Mouse (Mus musculus) limb, embryonic 11.5 days (tissue): Measurements from ENCODE around the gene Parvb. TPM values are rescaled to one million over a fixed set of nuclear protein-coding genes. Genes with fewer than 3 reads are reported as not detected.

Experiments
- ATAC-seq: fragments of 200-750 bp; cut with Nextera tagmentation; 2 replicates; pipeline ENCODE4 v1.8.0; 2017; ENCODE audit warnings: low read depth; ENCODE audit not compliant: insufficient number of reproducible peaks, low FRiP score, low TSS enrichment
- DNase-seq: peaks from one replicate; pipeline ENCODE4 v3.0.0-alpha.2; 2015; ENCODE audit warnings: low spot score
- H3K27ac ChIP-seq: fragments of 300-500 bp; sonication (generic); replicated peaks from 2 replicates; pipeline ENCODE4 v1.5.1; 2014; ENCODE audit warnings: low read depth, mild to moderate bottlenecking, low read length
- H3K27me3 ChIP-seq: fragments of 300-500 bp; sonication (generic); 2 replicates; pipeline ENCODE4 v1.6.1; 2014; ENCODE audit warnings: mild to moderate bottlenecking, low read length, mixed read lengths; ENCODE audit not compliant: control insufficient read depth, insufficient read depth
- H3K36me3 ChIP-seq: fragments of 300-500 bp; sonication (generic); 2 replicates; pipeline ENCODE4 v1.6.1; 2014; ENCODE audit warnings: mild to moderate bottlenecking, low read length, moderate library complexity, mixed read lengths; ENCODE audit not compliant: control insufficient read depth, insufficient read depth
- H3K4me1 ChIP-seq: fragments of 300-500 bp; sonication (generic); 2 replicates; pipeline ENCODE4 v1.6.1; 2014; ENCODE audit warnings: low read length, mixed read lengths; ENCODE audit not compliant: control insufficient read depth, insufficient read depth
- H3K4me2 ChIP-seq: fragments of 300-500 bp; sonication (generic); 2 replicates; pipeline ENCODE4 v1.6.1; 2014; ENCODE audit warnings: low read depth, mild to moderate bottlenecking, moderate library complexity; ENCODE audit not compliant: severe bottlenecking
- H3K4me3 ChIP-seq: fragments of 300-500 bp; sonication (generic); 2 replicates; pipeline ENCODE4 v1.5.1; 2014; ENCODE audit warnings: low read depth, low read length
- H3K9ac ChIP-seq: fragments of 300-500 bp; sonication (generic); 2 replicates; pipeline ENCODE4 v1.6.1; 2014; ENCODE audit warnings: mild to moderate bottlenecking, low read length
- H3K9me3 ChIP-seq: fragments of 300-500 bp; sonication (generic); 2 replicates; pipeline ENCODE4 v1.6.1; 2016; ENCODE audit warnings: low read length; ENCODE audit not compliant: control insufficient read depth
- WGBS: fragments of 180-500 bp; shearing (Covaris S2); extraction: QIAGEN DNeasy Blood & Tissue Kit; methylation state at CpG from one replicate; pipeline ENCODE4 v1.1.7; 2014; 5-methylcytosine and 5-hydroxymethylcytosine counted together
- polyA plus RNA-seq: library from polyadenylated mRNA; unstranded; fragments of >200 nt; fragmentation: Nextera tagmentation; extraction: Ambion mirVana; gene quantifications from 2 replicates; pipeline ENCODE4 v1.2.1, GENCODE M21; 2014

The Parvb gene
- polyA plus RNA-seq, 1 experiment from 2014 or later = 9.4 TPM

DNA sequence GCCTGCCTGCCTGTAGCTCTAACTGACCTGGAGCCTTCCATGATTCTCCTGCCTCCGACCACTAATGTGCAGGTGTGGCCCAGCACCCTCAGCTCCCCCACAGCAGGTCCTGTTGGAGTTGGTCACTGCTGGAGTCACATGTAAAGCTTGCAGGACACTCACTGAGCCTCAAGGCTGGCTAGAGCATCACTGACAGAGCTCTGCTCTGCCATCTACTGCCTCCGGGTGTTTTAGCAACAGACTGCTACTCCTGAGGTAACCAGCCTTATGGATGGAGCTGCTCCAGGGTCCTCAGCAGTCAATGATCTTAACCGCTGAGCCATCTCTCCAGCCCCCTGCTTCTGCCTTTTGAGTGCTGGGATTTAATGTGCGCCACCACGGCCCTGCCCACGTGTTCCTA lies 8.4 kb upstream of the Parvb start:
- ATAC-seq = no peak
- Histone ChIP-seq H3K9ac (0 out of 2 replicates have a peak overlapping the region, but pooled peaks have one; percentile 12), H3K36me3 (no peaks in the 10 kb centered on the region), H3K27me3 (no peaks in the 10 kb centered on the region), H3K9me3 (no peaks in the 10 kb centered on the region), H3K4me1 (peaks cover 25% of the 10 kb centered on the region), H3K27ac (no peak overlapping the region), H3K4me3 (no peak overlapping the region), H3K4me2 (no peak overlapping the region)
- peak; percentile 48 for DNase-seq
- WGBS = 23% methylated on average over 6 of the region's 6 CpGs

DNA sequence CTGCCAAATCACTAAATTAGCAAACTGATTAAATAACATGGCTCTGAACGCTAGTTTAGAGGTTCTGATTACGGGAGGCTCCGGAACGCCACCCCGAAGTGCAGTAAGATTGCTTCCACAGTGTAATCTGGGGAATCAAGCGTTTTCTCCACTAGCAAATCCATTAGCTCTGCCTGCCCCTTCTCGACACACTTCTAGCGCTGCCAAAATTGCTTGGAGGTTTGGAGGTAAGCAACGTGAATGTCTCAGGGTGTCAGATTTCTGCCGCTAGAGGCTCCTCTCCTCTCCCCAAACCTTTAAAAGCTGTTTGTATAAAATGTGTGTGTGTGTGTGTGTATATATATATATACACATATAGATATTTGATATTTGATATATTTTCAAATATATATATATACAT lies 7.1 kb upstream of the Parvb start:
- 45% methylated on average over 10 of the region's 10 CpGs for WGBS
- DNase-seq = peak; percentile 30

GRCm38 (mm10) chr15:84226918-84227317 lies 4.9 kb upstream of the Parvb start:
- no peak overlapping the region for H3K27ac ChIP-seq
- H3K9ac ChIP-seq = no peak overlapping the region
- no peaks in the 10 kb centered on the region for H3K27me3 ChIP-seq
- ATAC-seq (no peak), DNase-seq (no peak)
- H3K4me1 ChIP-seq = peaks cover 23% of the 10 kb centered on the region
- no peak overlapping the region for H3K4me3 ChIP-seq
- H3K9me3 ChIP-seq = no peaks in the 10 kb centered on the region
- WGBS = 84% methylated on average over 15 of the region's 15 CpGs
- H3K4me2 ChIP-seq = no peak overlapping the region
- no peaks in the 10 kb centered on the region for H3K36me3 ChIP-seq

More for the DNA sequence above, 7.1 kb upstream of the Parvb start:
- no peak overlapping the region for H3K27ac ChIP-seq
- H3K27me3 ChIP-seq = no peaks in the 10 kb centered on the region
- no peaks in the 10 kb centered on the region for H3K9me3 ChIP-seq
- no peak overlapping the region for H3K4me3 ChIP-seq
- H3K36me3 ChIP-seq = no peaks in the 10 kb centered on the region
- peaks cover 12% of the 10 kb centered on the region; the same call in 1 of the 2 replicates for H3K4me1 ChIP-seq
- H3K9ac ChIP-seq = no peak overlapping the region
- no peak overlapping the region for H3K4me2 ChIP-seq
- ATAC-seq = no peak

GRCm38 (mm10) chr15:84230661-84231060 lies 1.2 kb upstream of the Parvb start:
- no peaks in the 10 kb centered on the region for H3K36me3 ChIP-seq
- H3K9ac ChIP-seq = no peak overlapping the region; the same call in 1 of the 2 replicates
- DNase-seq = no peak

DNA sequence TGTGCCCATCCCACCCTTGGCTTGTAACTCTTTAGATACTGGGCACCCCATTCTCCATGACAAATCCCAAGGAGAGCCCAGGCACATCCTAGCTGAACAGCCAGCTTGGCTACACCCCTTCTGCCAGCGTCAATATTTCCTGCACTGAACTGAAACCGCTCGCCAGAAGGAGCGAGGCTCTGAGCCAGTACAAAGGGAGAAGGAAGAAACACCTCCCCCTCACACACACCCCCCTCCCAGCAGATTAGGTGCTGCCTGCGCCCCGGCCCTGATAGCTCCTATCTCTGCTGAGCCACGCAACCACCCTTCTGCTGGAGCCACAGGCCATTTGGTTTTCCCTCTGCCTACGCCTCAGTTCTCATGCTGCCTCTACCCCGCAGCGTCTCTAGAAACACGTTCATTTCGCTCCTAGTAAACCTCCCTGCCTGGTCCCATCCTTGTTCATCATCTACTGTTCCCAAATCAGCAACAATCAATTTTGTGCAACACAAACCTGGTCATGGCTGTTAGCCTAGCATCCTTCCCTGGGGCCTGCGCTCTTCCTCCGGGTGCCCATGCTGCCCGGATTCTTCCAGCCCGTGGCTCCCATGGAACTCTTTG lies 630 bp upstream of the Parvb start:
- Histone ChIP-seq H3K4me1 (peaks cover 19% of the 10 kb centered on the region), H3K27me3 (no peaks in the 10 kb centered on the region), H3K9ac (peak overlapping the region; percentile 17), H3K4me3 (peak overlapping the region; percentile 52), H3K36me3 (no peaks in the 10 kb centered on the region), H3K9me3 (no peaks in the 10 kb centered on the region), H3K4me2 (peak overlapping the region; percentile 62), H3K27ac (no peak overlapping the region)
- ATAC-seq = no peak
- WGBS = 5% methylated on average over 16 of the region's 16 CpGs
- peak; percentile 42 for DNase-seq

More at GRCm38 (mm10) chr15:84230661-84231060, 1.2 kb upstream of the Parvb start:
- peak overlapping the region; percentile 62 for H3K4me2 ChIP-seq
- no peaks in the 10 kb centered on the region for H3K27me3 ChIP-seq
- 16% methylated on average over 5 of the region's 5 CpGs for WGBS
- no peak overlapping the region for H3K4me3 ChIP-seq
- peaks cover 19% of the 10 kb centered on the region for H3K4me1 ChIP-seq
- no peak overlapping the region for H3K27ac ChIP-seq
- H3K9me3 ChIP-seq = no peaks in the 10 kb centered on the region
- no peak for ATAC-seq

GRCm38 (mm10) chr15:84232609-84233008 lies 766 bp downstream of the Parvb start:
- Histone ChIP-seq H3K27ac (no peak overlapping the region), H3K4me3 (peak overlapping the region; percentile 52), H3K9me3 (no peaks in the 10 kb centered on the region), H3K4me1 (peaks cover 19% of the 10 kb centered on the region), H3K9ac (no peak overlapping the region), H3K36me3 (no peaks in the 10 kb centered on the region), H3K4me2 (peak overlapping the region; percentile 62), H3K27me3 (no peaks in the 10 kb centered on the region)
- no peak for DNase-seq
- WGBS = 3% methylated on average over 8 of the region's 8 CpGs
- no peak for ATAC-seq

DNA sequence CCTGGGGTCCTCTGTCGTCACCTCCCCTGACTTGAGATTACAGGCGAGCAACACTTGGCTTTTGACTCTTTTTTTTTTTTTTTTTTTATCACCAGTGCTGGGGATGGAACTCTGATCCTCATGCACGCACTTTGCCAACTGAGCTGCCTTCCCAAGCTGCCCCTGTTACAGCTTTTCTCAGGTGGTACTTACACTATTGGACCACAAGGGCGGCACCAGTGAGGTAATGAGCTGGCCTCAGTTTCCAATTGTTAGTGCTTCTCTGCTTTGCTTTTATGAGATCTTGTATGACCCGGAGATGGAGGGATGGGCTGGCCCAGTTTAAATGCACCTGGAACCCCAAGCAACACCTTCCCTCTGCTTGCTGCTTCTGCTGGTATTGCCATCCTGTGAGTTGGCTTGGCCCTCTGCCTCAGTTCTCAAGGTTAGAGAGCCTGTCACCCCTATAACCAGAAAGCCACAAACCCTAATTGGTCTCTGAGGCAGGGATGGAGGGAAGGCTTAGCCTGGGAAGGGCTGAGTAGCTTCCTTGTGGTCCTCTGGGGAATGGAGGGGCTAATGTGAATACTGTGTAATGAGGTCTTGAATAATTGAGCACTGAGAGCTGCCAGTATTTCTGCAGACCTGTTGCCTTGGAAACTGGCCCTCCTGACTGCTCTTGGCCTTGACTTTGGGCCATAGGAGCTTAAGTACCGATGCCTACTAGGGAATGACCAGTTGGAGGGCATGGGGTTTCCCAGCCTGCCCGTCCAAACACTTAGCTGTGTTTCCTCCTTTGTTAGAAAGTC lies 3.1 kb downstream of the Parvb start:
- H3K4me3 ChIP-seq = no peak overlapping the region
- 85% methylated on average over 7 of the region's 7 CpGs for WGBS
- H3K9me3 ChIP-seq = no peaks in the 10 kb centered on the region
- no peaks in the 10 kb centered on the region for H3K27me3 ChIP-seq
- H3K27ac ChIP-seq = no peak overlapping the region
- no peak for DNase-seq
- H3K4me1 ChIP-seq = peaks cover 34% of the 10 kb centered on the region
- H3K36me3 ChIP-seq = no peaks in the 10 kb centered on the region
- no peak overlapping the region for H3K4me2 ChIP-seq
- H3K9ac ChIP-seq = no peak overlapping the region
- no peak for ATAC-seq

GRCm38 (mm10) chr15:84235646-84236045 lies 3.8 kb downstream of the Parvb start:
- H3K4me3 ChIP-seq = no peak overlapping the region
- WGBS = 93% methylated on average over 7 of the region's 7 CpGs
- peaks cover 33% of the 10 kb centered on the region for H3K4me1 ChIP-seq
- DNase-seq (no peak), ATAC-seq (no peak)
- H3K36me3 ChIP-seq = no peaks in the 10 kb centered on the region
- H3K9me3 ChIP-seq = no peaks in the 10 kb centered on the region
- no peak overlapping the region for H3K27ac ChIP-seq
- no peaks in the 10 kb centered on the region for H3K27me3 ChIP-seq
- H3K4me2 ChIP-seq = no peak overlapping the region
- H3K9ac ChIP-seq = no peak overlapping the region
